Mouse (Mus musculus) heart, embryonic 13.5 days (tissue): Measurements from ENCODE around the gene Nrros. TPM values are rescaled to one million over a fixed set of nuclear protein-coding genes. Genes with fewer than 3 reads are reported as not detected.
A peak's percentile ranks its signal among the peaks of the same experiment; 100 is the strongest.

Experiments used
- ATAC-seq: fragments of 200-750 bp; cut with Nextera tagmentation; 2 replicates; pipeline ENCODE4 v1.8.0; 2017; ENCODE audit warnings: moderate TSS enrichment; ENCODE audit not compliant: insufficient number of reproducible peaks, low FRiP score, low TSS enrichment; ENCODE audit errors: extremely low read depth
- H3K27ac ChIP-seq: fragments of 300-500 bp; sonication (generic); replicated peaks from 2 replicates; pipeline ENCODE4 v1.5.1; 2015; ENCODE audit warnings: moderate library complexity, mild to moderate bottlenecking, inconsistent platforms
- H3K27me3 ChIP-seq: fragments of 300-500 bp; sonication (generic); replicated peaks from 2 replicates; pipeline ENCODE4 v1.6.1; 2015; ENCODE audit warnings: mild to moderate bottlenecking, inconsistent platforms
- H3K36me3 ChIP-seq: fragments of 300-500 bp; sonication (generic); 2 replicates; pipeline ENCODE4 v1.6.1; 2015; ENCODE audit warnings: mild to moderate bottlenecking, inconsistent platforms
- H3K4me1 ChIP-seq: fragments of 300-500 bp; sonication (generic); 2 replicates; pipeline ENCODE4 v1.6.1; 2015; ENCODE audit warnings: inconsistent platforms
- H3K4me2 ChIP-seq: fragments of 300-500 bp; sonication (generic); 2 replicates; pipeline ENCODE4 v1.6.1; 2015; ENCODE audit warnings: inconsistent platforms, mild to moderate bottlenecking, moderate library complexity
- H3K4me3 ChIP-seq: fragments of 300-500 bp; sonication (generic); 2 replicates; pipeline ENCODE4 v1.5.1; 2015; ENCODE audit warnings: moderate library complexity, mild to moderate bottlenecking, inconsistent platforms
- H3K9ac ChIP-seq: fragments of 300-500 bp; sonication (generic); 2 replicates; pipeline ENCODE4 v1.6.1; 2015; ENCODE audit warnings: inconsistent platforms, mild to moderate bottlenecking, moderate library complexity
- H3K9me3 ChIP-seq: fragments of 300-500 bp; sonication (generic); 2 replicates; pipeline ENCODE4 v1.6.1; 2016; ENCODE audit warnings: inconsistent platforms
- WGBS: fragments of 180-500 bp; shearing (Covaris S2); methylation state at CpG from one replicate; pipeline ENCODE4 v1.1.7; 2015; ENCODE audit warnings: mixed read lengths; 5-methylcytosine and 5-hydroxymethylcytosine counted together
- polyA plus RNA-seq: library from polyadenylated mRNA; unstranded; fragments of >200 nt; fragmentation: Nextera tagmentation; extraction: Ambion mirVana; gene quantifications from 2 replicates; pipeline ENCODE4 v1.2.1, GENCODE M21; 2015

The Nrros gene
- polyA plus RNA-seq, 1 experiment from 2014 or later = 8.3 TPM

DNA sequence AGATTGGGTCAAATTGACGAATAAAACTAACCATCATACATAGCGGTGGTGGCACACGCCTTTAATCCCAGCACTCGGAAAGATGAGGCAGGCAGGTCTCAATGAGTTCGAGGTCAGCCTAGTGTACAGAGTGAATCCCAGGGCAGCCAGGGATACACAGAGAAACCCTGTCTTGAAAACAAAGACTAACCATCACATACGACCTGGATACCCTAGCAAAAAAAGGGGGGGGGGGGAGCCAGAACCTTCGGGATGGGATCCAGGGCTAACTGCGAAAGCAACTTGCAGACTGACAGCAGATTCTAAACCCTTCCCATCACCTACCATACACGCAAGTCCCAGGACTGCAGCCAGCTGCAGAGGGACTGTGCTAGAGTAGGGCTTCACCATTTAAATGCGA lies 51.0 kb downstream of the Nrros start:
- no peak overlapping the region for H3K27ac ChIP-seq
- H3K36me3 ChIP-seq = peaks cover 10% of the 10 kb centered on the region
- H3K27me3 ChIP-seq = no peaks in the 10 kb centered on the region
- 0 out of 2 replicates have a peak overlapping the region, but pooled peaks have one; percentile 8 for H3K9ac ChIP-seq
- 78% methylated on average over 10 of the region's 10 CpGs for WGBS
- peaks cover 10% of the 10 kb centered on the region for H3K4me1 ChIP-seq
- no peaks in the 10 kb centered on the region for H3K9me3 ChIP-seq
- no peak overlapping the region for H3K4me2 ChIP-seq
- no peak overlapping the region for H3K4me3 ChIP-seq
- ATAC-seq = no peak

DNA sequence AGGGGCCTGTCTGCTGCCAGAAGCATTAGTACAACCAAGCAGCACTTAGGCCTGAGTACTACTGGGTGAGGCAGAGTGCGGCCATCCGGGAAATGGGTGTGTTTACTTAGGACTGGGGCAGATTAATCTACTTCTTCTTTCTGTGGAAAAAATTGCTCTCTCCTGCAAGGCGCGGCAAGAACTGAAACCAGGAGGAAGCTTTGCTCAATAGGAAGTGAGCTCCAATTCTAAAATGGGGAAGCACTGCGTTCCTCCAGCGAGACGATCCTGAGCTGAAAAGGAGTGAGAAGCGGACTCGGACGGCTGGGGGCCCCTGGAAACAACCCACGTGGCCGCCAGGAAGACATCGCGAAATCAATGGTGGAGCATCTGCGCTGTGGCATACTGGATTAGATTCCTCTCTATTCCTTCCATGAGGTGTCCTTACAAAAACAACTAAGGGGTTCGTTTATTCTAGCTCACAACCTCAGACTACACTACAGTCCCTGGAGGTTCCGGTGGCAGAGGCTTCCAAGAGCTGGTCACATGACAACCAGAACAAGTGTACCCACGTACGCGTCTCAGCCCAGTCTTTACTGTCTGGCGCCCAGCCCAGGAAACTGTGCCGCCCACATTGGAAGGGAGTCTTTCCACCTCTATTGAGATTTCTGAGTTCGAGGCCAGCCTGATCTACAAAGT lies 51.7 kb downstream of the Nrros start:
- 0 out of 2 replicates have a peak overlapping the region, but pooled peaks have one; percentile 50 for H3K9ac ChIP-seq

DNA sequence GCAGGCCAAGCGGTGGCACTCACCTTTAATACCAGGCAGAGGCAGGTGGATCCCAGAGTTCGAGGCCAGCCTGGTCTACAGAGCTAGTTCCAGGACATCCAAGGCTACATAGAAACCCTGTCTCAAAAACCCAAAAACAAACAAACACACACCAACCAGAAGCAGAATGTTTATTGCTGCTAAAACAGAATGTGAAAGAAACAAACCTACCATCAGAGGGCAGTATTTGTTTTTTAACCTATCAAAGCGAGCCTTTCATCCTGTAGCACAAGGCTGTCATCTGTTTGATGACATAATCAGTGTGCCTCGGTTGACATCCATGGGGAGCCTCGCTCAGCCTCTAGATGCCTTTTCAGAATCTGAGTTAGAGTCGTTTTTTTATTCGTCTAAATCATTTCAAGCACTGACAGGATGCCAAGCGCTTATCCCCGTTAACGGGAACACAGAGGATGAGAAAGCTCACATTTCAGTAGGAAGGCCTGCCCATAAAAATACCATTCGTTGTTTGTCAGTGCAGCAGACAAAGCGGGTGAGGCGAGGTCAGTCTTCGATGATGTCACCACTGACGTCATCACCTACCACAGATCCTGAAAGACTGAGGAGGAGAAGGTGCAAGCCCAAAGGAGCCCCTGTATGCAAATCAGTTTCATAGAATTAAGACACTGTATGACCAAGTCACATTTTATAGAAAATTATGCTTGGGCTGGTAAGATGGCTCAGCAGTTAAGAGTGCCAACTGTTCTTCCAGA lies 54.3 kb downstream of the Nrros start:
- Histone ChIP-seq H3K9me3 (no peaks in the 10 kb centered on the region), H3K27ac (no peak overlapping the region), H3K36me3 (peaks cover 34% of the 10 kb centered on the region), H3K4me2 (no peak overlapping the region), H3K4me3 (no peak overlapping the region), H3K4me1 (peaks cover 7% of the 10 kb centered on the region), H3K27me3 (no peaks in the 10 kb centered on the region), H3K9ac (no peak overlapping the region)
- ATAC-seq = no peak
- WGBS = 66% methylated on average over 15 of the region's 15 CpGs

More for the DNA sequence above, 51.7 kb downstream of the Nrros start:
- Histone ChIP-seq H3K4me1 (peaks cover 10% of the 10 kb centered on the region), H3K4me2 (peak overlapping the region; percentile 46), H3K36me3 (peaks cover 14% of the 10 kb centered on the region), H3K4me3 (0 out of 2 replicates have a peak overlapping the region, but pooled peaks have one; percentile 13), H3K27me3 (no peaks in the 10 kb centered on the region), H3K9me3 (no peaks in the 10 kb centered on the region), H3K27ac (peak overlapping the region; percentile 72)
- no peak; the same call in 1 of the 2 replicates for ATAC-seq
- whole genome bisulfite sequencing = 50% methylated on average over 23 of the region's 23 CpGs

DNA sequence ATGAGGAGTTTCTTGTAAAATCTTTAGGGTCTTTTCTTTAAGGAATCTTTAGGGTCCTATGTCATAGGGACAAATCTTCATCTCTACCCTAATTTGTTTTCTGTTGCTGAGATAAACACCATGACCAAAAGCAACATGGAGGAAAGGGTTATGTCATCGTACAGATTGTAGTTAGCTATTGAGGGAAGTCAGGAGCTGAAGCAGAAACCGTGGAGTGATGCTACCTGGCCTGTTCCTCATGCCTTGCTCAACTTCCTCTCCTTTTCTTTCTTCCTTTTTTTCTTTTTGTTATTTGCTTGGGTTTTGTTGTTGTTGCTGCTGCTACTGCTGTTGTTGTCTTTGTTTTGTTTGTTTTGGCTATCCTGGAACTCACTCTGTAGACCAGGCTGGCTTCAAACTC lies 56.8 kb downstream of the Nrros start:
- Histone ChIP-seq H3K36me3 (peaks cover 57% of the 10 kb centered on the region), H3K27ac (no peak overlapping the region), H3K27me3 (no peaks in the 10 kb centered on the region), H3K4me3 (no peak overlapping the region), H3K4me1 (no peaks in the 10 kb centered on the region), H3K9me3 (0 out of 2 replicates have a peak, but pooled peaks cover 3% of the 10 kb centered on the region), H3K4me2 (no peak overlapping the region), H3K9ac (no peak overlapping the region)
- WGBS = 79% methylated on average over 2 of the region's 2 CpGs
- ATAC-seq = no peak

DNA sequence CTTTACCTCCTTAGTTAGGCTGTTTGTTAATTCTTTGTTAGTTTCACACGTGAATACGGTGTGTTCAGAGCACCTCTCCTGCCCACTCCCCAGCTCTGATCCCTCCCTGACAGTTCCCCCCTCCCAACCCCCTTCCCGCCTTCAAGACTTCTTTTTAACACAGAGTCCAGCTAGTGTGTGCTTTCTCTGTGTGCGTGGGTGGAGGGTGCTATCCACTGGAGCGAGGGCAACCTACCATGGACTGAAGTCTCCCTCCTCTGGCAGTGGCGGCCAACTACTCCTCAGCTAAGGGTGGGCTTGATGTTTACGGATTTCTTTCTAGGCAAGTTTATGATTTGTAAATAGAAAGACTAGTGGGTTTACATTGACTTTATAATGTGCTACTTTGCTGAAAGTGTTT lies 57.2 kb downstream of the Nrros start:
- Histone ChIP-seq H3K36me3 (peaks cover 61% of the 10 kb centered on the region), H3K27me3 (no peaks in the 10 kb centered on the region), H3K4me2 (no peak overlapping the region), H3K27ac (no peak overlapping the region), H3K4me1 (no peaks in the 10 kb centered on the region), H3K9me3 (0 out of 2 replicates have a peak, but pooled peaks cover 3% of the 10 kb centered on the region), H3K4me3 (no peak overlapping the region), H3K9ac (no peak overlapping the region)
- no peak for ATAC-seq
- 67% methylated on average over 7 of the region's 7 CpGs for WGBS

DNA sequence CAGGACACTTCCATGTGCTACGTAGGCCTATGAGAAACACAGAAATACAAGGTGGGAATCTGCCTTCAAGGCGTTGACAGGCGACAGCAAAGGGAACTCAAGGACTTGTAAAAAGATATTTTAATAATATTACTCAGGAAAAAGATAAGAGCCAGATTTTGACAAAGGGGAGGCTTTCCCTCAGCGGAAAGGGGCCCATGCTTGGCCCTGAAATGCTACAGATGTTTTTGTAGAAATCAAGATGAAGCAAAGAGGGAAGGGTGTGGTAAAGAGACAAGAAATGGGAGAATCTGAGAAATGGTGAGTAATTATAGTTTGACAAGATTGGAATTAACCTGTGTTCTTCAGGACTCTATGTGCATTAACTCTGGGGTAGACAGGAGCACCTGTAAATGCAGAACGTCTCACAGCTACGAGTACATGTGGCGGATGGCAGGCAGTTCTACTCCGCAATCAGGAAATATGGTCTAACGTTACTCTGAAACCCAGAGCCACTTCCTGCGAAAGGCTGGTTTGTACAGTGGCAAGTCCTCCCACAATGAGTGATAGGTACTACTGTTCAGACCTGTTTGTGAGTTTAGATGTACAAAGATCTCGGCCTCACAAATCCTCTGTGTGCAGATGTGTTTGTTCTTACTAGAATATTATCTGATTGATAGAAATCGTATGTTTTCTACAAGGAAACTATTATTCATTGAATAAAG lies 57.9 kb downstream of the Nrros start:
- no peak overlapping the region for H3K4me3 ChIP-seq
- 81% methylated on average over 12 of the region's 12 CpGs for WGBS
- no peak overlapping the region for H3K4me2 ChIP-seq
- H3K27ac ChIP-seq = no peak overlapping the region
- H3K27me3 ChIP-seq = no peaks in the 10 kb centered on the region
- H3K9ac ChIP-seq = no peak overlapping the region
- peaks cover 67% of the 10 kb centered on the region for H3K36me3 ChIP-seq
- ATAC-seq = no peak
- H3K4me1 ChIP-seq = no peaks in the 10 kb centered on the region
- H3K9me3 ChIP-seq = 0 out of 2 replicates have a peak, but pooled peaks cover 3% of the 10 kb centered on the region

DNA sequence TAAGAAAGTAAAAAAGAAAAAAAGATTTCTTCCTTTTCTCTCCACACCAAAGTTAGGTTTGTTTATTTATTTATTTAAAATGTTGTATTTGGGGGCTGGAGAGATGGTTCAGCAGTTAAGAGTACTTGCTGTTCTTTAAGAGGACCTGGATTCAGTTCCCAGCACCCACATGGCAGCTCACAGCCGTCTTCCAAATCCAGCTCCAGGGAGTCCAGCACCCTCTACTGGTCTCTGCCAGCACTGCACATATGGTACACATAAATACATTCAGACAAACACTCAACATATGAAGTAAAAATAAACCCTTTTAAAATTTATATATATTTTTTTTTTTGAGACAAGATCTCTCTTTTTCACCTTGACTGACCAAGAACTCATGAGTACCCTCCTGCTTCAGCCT lies 59.7 kb downstream of the Nrros start:
- ATAC-seq = no peak
- no peak overlapping the region for H3K4me3 ChIP-seq
- no peak overlapping the region for H3K27ac ChIP-seq
- H3K9ac ChIP-seq = no peak overlapping the region
- no peak overlapping the region for H3K4me2 ChIP-seq
- H3K4me1 ChIP-seq = no peaks in the 10 kb centered on the region
- H3K27me3 ChIP-seq = no peaks in the 10 kb centered on the region
- H3K36me3 ChIP-seq = peaks cover 71% of the 10 kb centered on the region
- 0 out of 2 replicates have a peak, but pooled peaks cover 3% of the 10 kb centered on the region for H3K9me3 ChIP-seq
- WGBS = 83% methylated on average over 1 of the region's 1 CpGs

DNA sequence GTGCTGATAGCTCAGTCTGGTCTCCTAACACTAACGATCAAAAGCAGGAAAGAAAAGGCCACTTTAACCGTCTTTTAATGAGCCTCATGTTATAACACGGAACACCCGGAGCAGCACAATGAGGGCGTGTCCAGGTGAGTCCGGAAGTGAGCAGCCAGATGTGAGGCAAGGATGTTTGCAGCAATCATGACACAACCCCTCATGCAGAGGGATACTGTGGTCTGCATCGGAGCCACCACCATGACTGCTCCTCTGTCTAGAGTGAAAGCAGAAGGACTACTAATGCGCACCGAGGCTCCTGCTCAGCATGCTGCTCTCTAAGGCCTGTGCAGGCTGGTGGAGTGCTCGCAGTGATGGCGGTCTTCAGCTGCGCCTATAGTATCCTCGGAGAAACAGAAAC lies 63.1 kb downstream of the Nrros start:
- no peak for ATAC-seq
- H3K4me3 ChIP-seq = no peak overlapping the region
- no peak overlapping the region for H3K9ac ChIP-seq
- 88% methylated on average over 13 of the region's 13 CpGs for WGBS
- no peak overlapping the region for H3K4me2 ChIP-seq
- no peak overlapping the region for H3K27ac ChIP-seq
- 0 out of 2 replicates have a peak, but pooled peaks cover 3% of the 10 kb centered on the region for H3K9me3 ChIP-seq
- H3K36me3 ChIP-seq = peaks cover 50% of the 10 kb centered on the region
- H3K27me3 ChIP-seq = no peaks in the 10 kb centered on the region
- peaks cover 20% of the 10 kb centered on the region for H3K4me1 ChIP-seq

DNA sequence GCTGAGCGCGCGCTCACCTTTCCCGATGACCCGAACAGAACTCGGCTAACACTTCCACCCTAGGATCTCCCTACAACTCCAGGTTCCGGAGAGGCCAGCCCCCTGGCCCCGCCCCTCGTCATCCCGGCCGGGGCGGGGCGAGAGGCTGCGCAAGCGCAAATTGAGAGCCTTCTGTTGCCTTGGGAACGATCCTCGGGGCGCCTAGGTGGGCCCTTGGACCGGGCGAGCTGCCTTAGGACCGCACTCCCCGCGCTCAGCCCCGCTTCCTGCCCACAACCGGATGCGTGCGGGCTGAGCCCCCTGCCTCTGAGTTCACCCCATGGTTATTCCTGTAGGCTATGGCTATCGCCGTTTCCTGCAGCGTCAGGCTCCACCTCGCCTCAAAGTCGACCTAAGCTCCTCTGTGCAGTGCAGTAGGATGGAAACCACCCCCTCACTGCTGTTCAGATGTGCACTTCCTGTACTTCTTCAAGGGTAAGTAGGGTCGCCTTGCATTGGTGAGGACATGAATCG lies 65.7 kb downstream of the Nrros start, which contains the start of the genes Pigx and Cep19:
Pigx (minus strand) TSS at position 103 of the 513 bp plus-strand sequence.
Cep19 (plus strand) TSS at position 163 of the 513 bp plus-strand sequence.
- Histone ChIP-seq H3K36me3 (peaks cover 40% of the 10 kb centered on the region), H3K4me2 (peak within 1 kb of the TSS; percentile 81), H3K9me3 (no peaks in the 10 kb centered on the region), H3K27me3 (no peaks in the 10 kb centered on the region), H3K27ac (peak within 1 kb of the TSS; percentile 86), H3K9ac (peak within 1 kb of the TSS; percentile 90), H3K4me1 (peaks cover 20% of the 10 kb centered on the region), H3K4me3 (peak within 1 kb of the TSS; percentile 79)
- ATAC-seq = peak; percentile 92
- under 1% methylated on average over 34 of the region's 34 CpGs for WGBS

DNA sequence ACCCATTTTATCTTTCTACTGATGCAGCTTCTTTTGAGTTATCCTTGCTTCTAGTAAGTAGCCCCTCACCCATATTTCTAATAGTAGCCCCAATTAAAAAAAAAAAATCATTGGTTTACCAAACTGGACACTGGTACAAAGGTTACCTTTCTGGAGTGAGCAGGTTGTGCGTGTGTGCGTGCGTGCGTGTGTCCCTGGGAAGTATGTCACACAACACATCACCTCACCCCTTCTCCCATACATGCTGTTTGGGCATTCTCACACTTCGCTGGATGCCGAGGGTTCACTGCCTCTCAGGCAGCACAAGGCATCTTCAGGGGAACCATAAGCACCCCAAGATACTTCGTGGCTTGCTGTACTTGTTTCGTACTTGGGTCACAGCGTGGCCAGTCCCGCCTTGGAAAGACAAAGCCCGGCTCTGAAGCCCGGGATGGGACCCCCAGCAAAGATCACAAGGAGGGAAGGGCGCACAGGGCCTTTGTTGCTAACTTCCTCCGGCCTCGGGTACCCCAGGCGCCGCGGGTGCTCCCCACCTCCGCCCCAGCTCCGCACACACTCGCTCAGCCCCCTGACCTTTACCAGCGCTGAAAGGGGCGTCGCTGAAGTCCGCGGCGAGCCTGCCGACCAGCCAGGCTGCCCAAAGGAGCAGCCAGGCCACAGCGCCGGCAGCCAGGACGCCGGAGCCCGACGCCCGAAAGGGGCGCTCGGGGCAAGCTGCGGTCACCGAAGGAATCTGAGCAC lies 66.3 kb downstream of the Nrros start:
- peaks cover 20% of the 10 kb centered on the region for H3K4me1 ChIP-seq
- peak overlapping the region; percentile 90 for H3K9ac ChIP-seq
- H3K27me3 ChIP-seq = no peaks in the 10 kb centered on the region
- WGBS = under 1% methylated on average over 39 of the region's 39 CpGs
- peak overlapping the region; percentile 79 for H3K4me3 ChIP-seq
- ATAC-seq = peak; percentile 20; the same call in 1 of the 2 replicates
- H3K36me3 ChIP-seq = peaks cover 40% of the 10 kb centered on the region
- peak overlapping the region; percentile 81 for H3K4me2 ChIP-seq
- H3K9me3 ChIP-seq = no peaks in the 10 kb centered on the region
- peak overlapping the region; percentile 86 for H3K27ac ChIP-seq
